Mouse (Mus musculus) layer of hippocampus, adult 18-20 months (tissue): Measurements from ENCODE around the gene 4933402N03Rik. TPM values are rescaled to one million over a fixed set of nuclear protein-coding genes. Genes with fewer than 3 reads are reported as not detected.

ENCODE experiments used
- DNase-seq, 2 experiments: peaks; one replicate each; pipeline ENCODE4 v3.0.0; 2022; ENCODE audit warnings: low spot score in 2 of 2
- long read RNA-seq: library from polyadenylated mRNA; stranded (forward); transcript quantifications from one replicate; pipeline ENCODE4 v2.0.0, GENCODE M21; 2021
- total RNA-seq, 2 experiments: library from RNA; stranded (reverse); gene quantifications; 2 replicates each; pipeline ENCODE4 v1.2.3; 2021

4933402N03Rik gene
- total RNA-seq = not detected
- long read RNA-seq = 0 reads

DNA sequence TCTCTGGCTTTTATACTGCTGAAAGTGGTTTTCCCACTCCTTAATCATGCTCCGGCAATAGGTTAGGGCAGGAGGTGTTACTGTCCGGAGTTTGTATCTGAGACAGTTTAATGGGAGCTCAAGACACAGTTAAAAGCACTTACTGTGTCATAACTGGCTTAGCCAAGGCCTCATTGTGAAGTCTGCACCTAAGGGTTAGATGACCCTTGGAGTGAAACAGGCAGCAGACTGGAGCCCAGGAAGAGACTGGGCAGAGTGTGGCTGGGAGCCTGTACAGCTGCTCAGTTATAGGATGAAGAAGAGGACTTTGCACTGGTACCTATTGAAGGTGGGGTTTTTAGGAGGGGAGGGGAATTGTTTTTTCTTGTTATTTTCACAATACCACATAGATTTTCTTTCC, at the start of gene 4933402N03Rik:
TSS of gene 4933402N03Rik (minus strand) at position 101 of the 400 bp plus-strand sequence.
- no peak for DNase-seq

DNA sequence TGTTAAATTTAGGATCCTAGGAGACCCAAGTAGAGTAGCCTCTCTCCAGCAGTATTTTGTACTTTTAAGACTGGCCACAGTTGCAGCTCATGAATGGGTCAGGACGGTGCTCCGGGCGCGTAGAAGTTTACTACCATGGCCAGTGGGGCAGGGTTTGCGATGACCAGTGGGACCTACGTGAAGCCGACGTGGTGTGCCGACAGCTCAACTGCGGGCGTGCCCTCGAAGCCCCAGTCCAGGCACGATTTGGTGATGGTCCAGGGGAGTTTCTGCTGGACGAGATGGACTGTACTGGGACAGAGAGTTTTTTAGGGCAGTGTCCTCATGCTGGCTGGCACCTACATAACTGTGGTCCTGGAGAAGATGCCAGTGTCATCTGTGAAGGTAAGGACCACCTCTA, 41.9 kb upstream of the 4933402N03Rik start:
- DNase-seq = no peak

- DNase-seq = peak; percentile 48 to 65
These were observed 40.9 kb upstream of the 4933402N03Rik start for GRCm38 (mm10) chr7:131187047-131187446.

DNA sequence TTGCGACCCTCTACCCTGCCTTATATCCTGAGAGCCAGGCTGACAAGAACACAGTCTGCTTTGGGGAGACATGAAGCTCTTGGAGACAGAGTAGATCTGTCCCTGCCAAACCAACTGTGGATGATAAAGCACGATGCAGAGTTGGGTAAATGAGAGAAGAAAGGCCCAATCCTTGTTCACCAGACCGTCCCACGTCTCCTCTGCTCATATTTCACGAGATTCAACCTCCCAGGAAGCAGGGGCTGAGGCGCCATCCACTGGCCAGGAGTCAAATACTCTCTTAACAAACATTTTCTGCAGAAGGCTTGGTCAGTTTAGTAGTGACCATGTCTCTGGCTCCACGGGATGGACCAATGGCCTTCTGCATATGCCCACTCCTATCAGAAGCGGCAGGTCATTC, 38.2 kb upstream of the 4933402N03Rik start:
- DNase-seq = no peak

GRCm38 (mm10) chr7:131182685-131183084, 36.6 kb upstream of the 4933402N03Rik start:
- peak in 1 of 2 experiments; percentile 44 for DNase-seq

GRCm38 (mm10) chr7:131174121-131174520, 28.0 kb upstream of the 4933402N03Rik start, which contains the start of gene 5430419D17Rik:
TSS of gene 5430419D17Rik (plus strand) at chr7:131174402.
- DNase-seq = no peak

GRCm38 (mm10) chr7:131169099-131169498, 23.0 kb upstream of the 4933402N03Rik start:
- DNase-seq = no peak

- no peak for DNase-seq
These were observed 21.7 kb upstream of the 4933402N03Rik start for GRCm38 (mm10) chr7:131167771-131168170.

DNA sequence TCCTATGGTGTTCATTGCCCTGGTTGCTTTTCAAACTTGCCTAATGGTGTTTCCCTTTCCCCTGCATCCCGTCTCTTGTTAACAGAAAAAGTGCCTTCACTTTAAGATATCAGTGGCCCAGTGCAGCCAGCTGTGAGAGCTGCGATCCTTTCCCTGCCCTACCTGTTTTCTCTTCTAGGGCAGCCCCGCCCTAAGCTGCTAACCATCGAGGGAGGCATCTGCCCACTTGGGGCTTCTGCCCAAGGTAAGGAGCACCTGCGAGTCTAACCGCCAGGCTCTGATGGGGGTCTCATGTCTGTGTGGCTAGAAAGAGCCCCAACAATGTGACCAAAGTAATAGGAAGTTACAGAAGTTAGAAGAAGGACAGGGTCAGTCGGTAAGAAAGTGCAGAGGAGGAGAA, 16.1 kb upstream of the 4933402N03Rik start:
- no peak for DNase-seq

DNA sequence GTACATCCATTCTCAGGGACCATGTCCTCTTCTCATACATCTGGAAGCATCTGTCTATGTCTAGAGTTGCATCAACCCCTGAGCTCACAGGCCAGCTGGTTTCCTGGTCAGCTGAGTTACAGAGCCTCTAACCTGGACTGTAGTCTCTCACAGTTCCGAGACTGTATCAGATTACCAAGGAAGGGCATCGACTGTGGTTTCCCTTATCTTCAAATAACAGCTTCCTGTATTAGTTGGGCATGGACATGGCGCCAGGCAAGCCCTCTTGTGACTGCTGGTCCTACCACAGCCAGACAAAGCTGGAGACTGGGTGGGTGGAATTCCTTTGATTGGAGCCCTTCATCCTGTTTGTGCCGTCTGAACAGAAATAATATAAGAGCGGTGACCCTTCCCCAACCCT, 6.9 kb upstream of the 4933402N03Rik start:
- no peak for DNase-seq

GRCm38 (mm10) chr7:131150179-131150578, 4.1 kb upstream of the 4933402N03Rik start:
- DNase-seq = no peak

- DNase-seq = no peak
These were observed 12.9 kb downstream of the 4933402N03Rik start for GRCm38 (mm10) chr7:131133181-131133580.

GRCm38 (mm10) chr7:131130021-131130420, 16.1 kb downstream of the 4933402N03Rik start:
- DNase-seq = no peak

GRCm38 (mm10) chr7:131122210-131122807, 23.8 kb downstream of the 4933402N03Rik start:
- peak in 1 of 2 experiments; percentile 8 for DNase-seq

GRCm38 (mm10) chr7:131114434-131114833, 31.7 kb downstream of the 4933402N03Rik start:
- no peak for DNase-seq

- DNase-seq = no peak
These were observed 32.4 kb downstream of the 4933402N03Rik start for GRCm38 (mm10) chr7:131113676-131114075.

- DNase-seq = peak; percentile 66 to 90
These were observed 33.6 kb downstream of the 4933402N03Rik start for GRCm38 (mm10) chr7:131112486-131112885.

Other genes starting within 250 kb of the 4933402N03Rik start
- 100 to 1,000 TPM; 257 to 274 TPM for gene Htra1, start 210.2 kb downstream of the 4933402N03Rik start, total RNA-seq
- gene Dmbt1, start 114.3 kb downstream of the 4933402N03Rik start, total RNA-seq = not detected
- not detected for gene 5430419D17Rik, start 28.1 kb upstream of the 4933402N03Rik start, total RNA-seq
- not detected for gene Cuzd1, start 176.0 kb upstream of the 4933402N03Rik start, total RNA-seq
- gene Fam24b, start 183.2 kb upstream of the 4933402N03Rik start, total RNA-seq = under 1 TPM in 1 of 2 experiments, not detected in 1; 0.50 TPM
- gene Fam24a, start 187.6 kb upstream of the 4933402N03Rik start, total RNA-seq = not detected
- 10 to 100 TPM; 32.4 to 33.3 TPM for gene 2310057M21Rik, start 216.4 kb upstream of the 4933402N03Rik start, total RNA-seq
- 10 to 100 TPM; 47.4 to 48.0 TPM for gene Pstk, start 224.8 kb upstream of the 4933402N03Rik start, total RNA-seq